Mouse (Mus musculus): ENCODE measurements around the gene Qk.

- no peak for TF ChIP-seq POLR2A (IDR thresholded peaks at IDR 0.05; ENCODE audit: low read depth, low read length)
- TF ChIP-seq CTCF (IDR thresholded peaks at IDR 0.05; ENCODE audit: borderline replicate concordance, insufficient read depth, low read length), result no peak
These were observed 142.6 kb downstream of the Qk start for GRCm38 (mm10) chr17:10177096-10177495.
